Mouse (Mus musculus): ENCODE data around the gene Dnajc14. TPM values are rescaled to one million over a fixed set of nuclear protein-coding genes. Genes with fewer than 3 reads are reported as not detected.
A peak's percentile ranks its signal among the peaks of the same experiment; 100 is the strongest.

Gene Dnajc14
- 10 to 100 TPM; 62.3 TPM for total RNA-seq (2021)
- long read RNA-seq, experiment 1, full-length matches to known transcripts = 119 of 132 reads
- long read RNA-seq, experiment 1, partial matches to known transcripts = 4 of 132 reads
- long read RNA-seq, experiment 1, other reads (novel, unspliced or antisense) = 9 of 132 reads
- long read RNA-seq, experiment 2, full-length matches to known transcripts = 79 of 83 reads
- long read RNA-seq, experiment 2, partial matches to known transcripts = 2 of 83 reads
- long read RNA-seq, experiment 2, other reads (novel, unspliced or antisense) = 2 of 83 reads

GRCm38 (mm10) chr10:128803771-128804270 lies at the start of gene Dnajc14:
Gene Dnajc14, plus strand, starts transcription at chr10:128804062.
- peak; percentile 59 to 65 for DNase-seq (ENCODE audit: extremely low spot score in 1 of 2, low spot score in 2 of 2)
- Histone ChIP-seq H3K27ac (peak within 1 kb of the TSS; percentile 97), H3K4me3 (peak within 1 kb of the TSS; percentile 86)
- TF ChIP-seq CTCF (IDR thresholded peaks at IDR 0.05) = no peak
- intact Hi-C loops (cut with DNase I) = loop anchor here (1.0 kb wide), 1 partner anchor 56 kb away; no protein-coding TSS in a partner anchor

GRCm38 (mm10) chr10:128772895-128773294 lies 31.0 kb upstream of the Dnajc14 start:
- no peak for DNase-seq (ENCODE audit: extremely low spot score in 1 of 2, low spot score in 2 of 2)
- TF ChIP-seq CTCF (IDR thresholded peaks at IDR 0.05) = peak; percentile 47
- Histone ChIP-seq H3K4me3 (no peak overlapping the region), H3K27ac (no peak overlapping the region)
- intact Hi-C loops (cut with DNase I) = no loop called here

- intact Hi-C loops (cut with DNase I) = no loop called here
- no peak for DNase-seq (ENCODE audit: extremely low spot score in 1 of 2, low spot score in 2 of 2)
- Histone ChIP-seq H3K27ac (no peak overlapping the region), H3K4me3 (no peak overlapping the region)
- peak; percentile 8 for TF ChIP-seq CTCF (IDR thresholded peaks at IDR 0.05)
These were observed 30.2 kb upstream of the Dnajc14 start for GRCm38 (mm10) chr10:128773685-128774084.

- no peak for DNase-seq (ENCODE audit: extremely low spot score in 1 of 2, low spot score in 2 of 2)
- no peak overlapping the region for H3K27ac ChIP-seq
- no peak for TF ChIP-seq CTCF (IDR thresholded peaks at IDR 0.05)
- H3K4me3 ChIP-seq = no peak overlapping the region
- intact Hi-C loops (cut with DNase I) = no loop called here
These were observed 25.4 kb upstream of the Dnajc14 start for GRCm38 (mm10) chr10:128778441-128778840.

- no peak for DNase-seq (ENCODE audit: extremely low spot score in 1 of 2, low spot score in 2 of 2)
- H3K27ac ChIP-seq = no peak overlapping the region; the same call in 1 of the 2 replicates
- intact Hi-C loops (cut with DNase I) = no loop called here
These were observed 24.7 kb upstream of the Dnajc14 start for GRCm38 (mm10) chr10:128779011-128779795.

GRCm38 (mm10) chr10:128780200-128780599 lies 23.7 kb upstream of the Dnajc14 start:
- TF ChIP-seq CTCF (IDR thresholded peaks at IDR 0.05) = no peak
- H3K4me3 ChIP-seq = no peak overlapping the region
- no peak for DNase-seq (ENCODE audit: extremely low spot score in 1 of 2, low spot score in 2 of 2)
- intact Hi-C loops (cut with DNase I) = no loop called here
- H3K27ac ChIP-seq = no peak overlapping the region

More at GRCm38 (mm10) chr10:128779011-128779795, 24.7 kb upstream of the Dnajc14 start:
- TF ChIP-seq CTCF (IDR thresholded peaks at IDR 0.05) = no peak
- no peak overlapping the region for H3K4me3 ChIP-seq

GRCm38 (mm10) chr10:128790398-128791124 lies 13.3 kb upstream of the Dnajc14 start, which contains the start of gene Mmp19:
Gene Mmp19, plus strand, starts transcription at chr10:128790910.
- Histone ChIP-seq H3K27ac (no peak within 1 kb of the TSS), H3K4me3 (no peak within 1 kb of the TSS)
- intact Hi-C loops (cut with DNase I) = no loop called here
- no peak for DNase-seq (ENCODE audit: extremely low spot score in 1 of 2, low spot score in 2 of 2)
- TF ChIP-seq CTCF (IDR thresholded peaks at IDR 0.05) = no peak

GRCm38 (mm10) chr10:128792041-128792440 lies 11.8 kb upstream of the Dnajc14 start:
- no peak for DNase-seq (ENCODE audit: extremely low spot score in 1 of 2, low spot score in 2 of 2)
- no peak overlapping the region for H3K4me3 ChIP-seq
- intact Hi-C loops (cut with DNase I) = no loop called here
- no peak; the same call in 1 of the 2 replicates for TF ChIP-seq CTCF (IDR thresholded peaks at IDR 0.05)
- no peak overlapping the region for H3K27ac ChIP-seq

GRCm38 (mm10) chr10:128793258-128793657 lies 10.6 kb upstream of the Dnajc14 start:
- intact Hi-C loops (cut with DNase I) = no loop called here
- H3K4me3 ChIP-seq = no peak overlapping the region
- no peak for TF ChIP-seq CTCF (IDR thresholded peaks at IDR 0.05)
- no peak for DNase-seq (ENCODE audit: extremely low spot score in 1 of 2, low spot score in 2 of 2)
- H3K27ac ChIP-seq = no peak overlapping the region

GRCm38 (mm10) chr10:128794391-128794790 lies 9.5 kb upstream of the Dnajc14 start:
- H3K27ac ChIP-seq = no peak overlapping the region
- intact Hi-C loops (cut with DNase I) = no loop called here

GRCm38 (mm10) chr10:128795581-128795980 lies 8.3 kb upstream of the Dnajc14 start:
- TF ChIP-seq CTCF (IDR thresholded peaks at IDR 0.05) = no peak
- Histone ChIP-seq H3K27ac (no peak overlapping the region), H3K4me3 (no peak overlapping the region)
- DNase-seq (ENCODE audit: extremely low spot score in 1 of 2, low spot score in 2 of 2) = no peak
- intact Hi-C loops (cut with DNase I) = no loop called here

More at GRCm38 (mm10) chr10:128794391-128794790, 9.5 kb upstream of the Dnajc14 start:
- TF ChIP-seq CTCF (IDR thresholded peaks at IDR 0.05) = no peak
- H3K4me3 ChIP-seq = no peak overlapping the region
- no peak for DNase-seq (ENCODE audit: extremely low spot score in 1 of 2, low spot score in 2 of 2)
